Comparison of ENCODE assay signal across 16 mouse cellular contexts in the genomic region with DNA sequence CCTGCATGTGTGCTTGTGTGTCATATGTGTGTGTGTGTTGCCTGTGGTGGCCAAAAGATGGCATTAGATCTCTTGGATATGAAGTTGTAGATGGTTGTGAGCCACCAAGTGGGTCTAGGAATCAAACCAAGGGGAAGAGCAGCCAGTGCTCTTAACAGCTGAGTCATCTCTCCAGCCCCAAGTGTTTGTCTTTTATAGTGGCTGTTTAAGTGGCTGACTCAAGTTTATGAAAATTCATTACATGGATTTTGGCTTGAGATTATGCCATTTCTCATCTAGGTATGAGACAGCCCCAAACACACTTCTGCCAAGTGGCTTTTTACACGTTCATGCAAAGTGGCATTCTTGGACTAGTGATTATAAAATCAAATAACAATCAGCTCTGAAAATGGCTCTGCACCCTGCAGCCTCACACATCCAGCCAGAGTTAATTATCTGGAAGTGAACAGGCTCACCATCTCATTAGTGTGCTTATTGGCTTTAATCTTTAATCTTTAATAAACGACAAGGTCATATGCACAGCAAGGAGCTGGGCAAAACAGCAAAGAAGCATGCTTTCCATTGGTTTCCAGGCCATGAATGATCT. TPM values are rescaled to one million over a fixed set of nuclear protein-coding genes. Genes with fewer than 3 reads are reported as not detected.
DNase-seq lines count a peak whose midpoint lies in the region; ATAC-seq and TF ChIP-seq lines count a peak whose summit lies in the region.
"Had no signal": no experiment of that assay in that cellular context is flagged by ENCODE, and none has a peak within 500 bp of the region (broad histone marks: within the 10 kb centered on the region; RNA-seq: fewer than 3 reads in every experiment).

No protein-coding gene starts in this region.

- no peak for TF ChIP-seq POLR2A in brain, embryonic 14.5 days (IDR thresholded peaks at IDR 0.05; ENCODE audit: borderline replicate concordance, extremely low read depth, insufficient read depth, insufficient read length, poor library complexity, severe bottlenecking)

- H3K36me3 ChIP-seq in midbrain, embryonic 13.5 days, result no peaks in the 10 kb centered on the region
- H3K36me3 ChIP-seq in midbrain, embryonic 10.5 days, result no peaks in the 10 kb centered on the region
- no peaks in the 10 kb centered on the region for H3K36me3 ChIP-seq in neural tube, embryonic 15.5 days
- H3K36me3 ChIP-seq: intestine, embryonic 15.5 days; kidney, embryonic 15.5 days had no signal

- no peaks in the 10 kb centered on the region for H3K9me3 ChIP-seq in midbrain, embryonic 13.5 days
- H3K9me3 ChIP-seq in midbrain, embryonic 10.5 days (replicated peaks), result no peaks in the 10 kb centered on the region
- H3K9me3 ChIP-seq in neural tube, embryonic 15.5 days (replicated peaks), result no peaks in the 10 kb centered on the region
- H3K9me3 ChIP-seq: intestine, embryonic 15.5 days; kidney, embryonic 15.5 days had no signal

- ATAC-seq in frontal cortex, adult (ENCODE audit: low TSS enrichment), result peak; percentile 83
- ATAC-seq in midbrain, embryonic 13.5 days, result peak; percentile 51; the same call in 1 of the 2 replicates
- 0 out of 2 replicates have a peak, but pooled peaks have one; percentile 32 for ATAC-seq in neural tube, embryonic 15.5 days (ENCODE audit: low FRiP score)
- ATAC-seq: intestine, embryonic 15.5 days had no signal

- no peak overlapping the region for H3K27ac ChIP-seq in midbrain, embryonic 13.5 days
- H3K27ac ChIP-seq in midbrain, embryonic 10.5 days (replicated peaks), result no peak overlapping the region
- peak overlapping the region; percentile 37; the same call in 1 of the 2 replicates for H3K27ac ChIP-seq in neural tube, embryonic 15.5 days (replicated peaks)
- H3K27ac ChIP-seq: intestine, embryonic 15.5 days; kidney, embryonic 15.5 days had no signal

- no peaks in the 10 kb centered on the region for H3K27me3 ChIP-seq in midbrain, embryonic 13.5 days
- H3K27me3 ChIP-seq in midbrain, embryonic 10.5 days (ENCODE audit: low read depth, poor library complexity, severe bottlenecking), result no peaks in the 10 kb centered on the region
- H3K27me3 ChIP-seq in neural tube, embryonic 15.5 days (replicated peaks), result no peaks in the 10 kb centered on the region
- H3K27me3 ChIP-seq: intestine, embryonic 15.5 days; kidney, embryonic 15.5 days had no signal

- no peak overlapping the region for H3K4me3 ChIP-seq in midbrain, embryonic 13.5 days (replicated peaks)
- no peak overlapping the region for H3K4me3 ChIP-seq in midbrain, embryonic 10.5 days
- H3K4me3 ChIP-seq in neural tube, embryonic 15.5 days (replicated peaks), result no peak overlapping the region
- H3K4me3 ChIP-seq: intestine, embryonic 15.5 days; kidney, embryonic 15.5 days had no signal

- DNase-seq in frontal cortex, postnatal 14 days (ENCODE audit: low spot score in 2 of 2), result no peak
- DNase-seq in midbrain, embryonic 10.5 days (ENCODE audit: low spot score), result no peak
- peak; percentile 76 for DNase-seq in brain, embryonic 14.5 days (ENCODE audit: low read depth)
- no peak for DNase-seq in cerebellum, adult 8-10 months
- DNase-seq in urinary bladder, adult 18-20 months (ENCODE audit: low spot score in 2 of 2), result no peak
- DNase-seq: cerebellum, postnatal 25 days; gastrocnemius, postnatal 36 days; heart, postnatal 14 days; left cerebral cortex, postnatal 4 days; right cerebral cortex, adult 18-20 months had no signal

- no peak overlapping the region for H3K9ac ChIP-seq in midbrain, embryonic 13.5 days (replicated peaks)
- no peak overlapping the region for H3K9ac ChIP-seq in neural tube, embryonic 15.5 days (replicated peaks)
- H3K9ac ChIP-seq: intestine, embryonic 15.5 days; kidney, embryonic 15.5 days had no signal

- WGBS in midbrain, embryonic 13.5 days, result 35% methylated on average over 2 of the region's 2 CpGs
- 77% methylated on average over 2 of the region's 2 CpGs for WGBS in midbrain, embryonic 10.5 days
- WGBS in neural tube, embryonic 15.5 days, result 32% methylated on average over 2 of the region's 2 CpGs

- peaks cover under 1% of the 10 kb centered on the region; the same call in 1 of the 2 replicates for H3K4me1 ChIP-seq in midbrain, embryonic 13.5 days (replicated peaks)
- no peaks in the 10 kb centered on the region for H3K4me1 ChIP-seq in midbrain, embryonic 10.5 days
- H3K4me1 ChIP-seq in neural tube, embryonic 15.5 days, result peaks cover 6% of the 10 kb centered on the region; the same call in 1 of the 2 replicates
- H3K4me1 ChIP-seq: intestine, embryonic 15.5 days; kidney, embryonic 15.5 days had no signal

- H3K4me2 ChIP-seq in midbrain, embryonic 13.5 days (replicated peaks), result no peak overlapping the region
- H3K4me2 ChIP-seq in neural tube, embryonic 15.5 days, result no peak overlapping the region
- H3K4me2 ChIP-seq: heart, embryonic 11.5 days; intestine, embryonic 15.5 days; kidney, embryonic 15.5 days had no signal

- no peak for TF ChIP-seq CTCF in brain, embryonic 14.5 days (IDR thresholded peaks at IDR 0.05; ENCODE audit: borderline replicate concordance, extremely low read depth, insufficient read depth, insufficient read length)

RNA-seq across cellular contexts. Expression of a gene that starts 43.3 kb away (rescaled TPM):
- polyA plus RNA-seq in midbrain, embryonic 13.5 days (2015; fragmentation: Nextera tagmentation; extraction: Ambion mirVana), result 28.3 and 30.8 TPM in 2 replicates
- polyA plus RNA-seq in midbrain, embryonic 10.5 days (2016; fragmentation: Nextera tagmentation; extraction: Ambion mirVana), result 2.7 and 3.7 TPM in 2 replicates
- 20.4 and 33.6 TPM in 2 replicates for polyA plus RNA-seq in brain, embryonic 14.5 days (2012; rRNA removed)
- 60.1 and 68.2 TPM in 2 replicates for polyA plus RNA-seq in neural tube, embryonic 15.5 days (2015; fragmentation: Nextera tagmentation; extraction: Ambion mirVana)

Comparison
In these comparisons a context has a peak if more than half of its experiments do, and no peak if none do; other contexts are left out.
1. ATAC-seq: peak in every context shown above with its lines; median percentile 83 in frontal cortex, adult; 51 in midbrain, embryonic 13.5 days; 32 in neural tube, embryonic 15.5 days.